Mouse (Mus musculus) neural tube, embryonic 14.5 days (tissue): ENCODE results near the gene Fut1. TPM values are rescaled to one million over a fixed set of nuclear protein-coding genes. Genes with fewer than 3 reads are reported as not detected.

Source experiments
- ATAC-seq: fragments of 200-750 bp; cut with Nextera tagmentation; 2 replicates; pipeline ENCODE4 v1.8.0; 2017; ENCODE audit warnings: low read depth, mild to moderate bottlenecking, moderate TSS enrichment, moderate library complexity
- H3K27ac ChIP-seq: fragments of 300-500 bp; sonication (generic); 2 replicates; pipeline ENCODE4 v1.5.1; 2014; ENCODE audit warnings: low read depth, mild to moderate bottlenecking, control low read depth, low read length, moderate library complexity, mixed read lengths
- H3K27me3 ChIP-seq: fragments of 300-500 bp; sonication (generic); 2 replicates; pipeline ENCODE4 v1.6.1; 2014; ENCODE audit warnings: low read length; ENCODE audit not compliant: control insufficient read depth, insufficient read depth
- H3K36me3 ChIP-seq: fragments of 300-500 bp; sonication (generic); 2 replicates; pipeline ENCODE4 v1.6.1; 2014; ENCODE audit warnings: low read length, mixed read lengths; ENCODE audit not compliant: control insufficient read depth, insufficient read depth
- H3K4me1 ChIP-seq: fragments of 300-500 bp; sonication (generic); 2 replicates; pipeline ENCODE4 v1.6.1; 2014; ENCODE audit warnings: low read length; ENCODE audit not compliant: control insufficient read depth, insufficient read depth
- H3K4me2 ChIP-seq: fragments of 300-500 bp; sonication (generic); 2 replicates; pipeline ENCODE4 v1.6.1; 2014; ENCODE audit warnings: mild to moderate bottlenecking, low read depth, low read length, control low read depth
- H3K4me3 ChIP-seq: fragments of 300-500 bp; sonication (generic); 2 replicates; pipeline ENCODE4 v1.5.1; 2014; ENCODE audit warnings: low read depth, low read length, control low read depth, mixed read lengths
- H3K9ac ChIP-seq: fragments of 300-500 bp; sonication (generic); replicated peaks from 2 replicates; pipeline ENCODE4 v1.6.1; 2014; ENCODE audit warnings: low read depth, mild to moderate bottlenecking, control low read depth, low read length, mixed read lengths
- H3K9me3 ChIP-seq: fragments of 300-500 bp; sonication (generic); 2 replicates; pipeline ENCODE4 v1.6.1; 2016; ENCODE audit warnings: low read length; ENCODE audit not compliant: control insufficient read depth
- WGBS: fragments of 180-500 bp; shearing (Covaris S2); extraction: QIAGEN DNeasy Blood & Tissue Kit; methylation state at CpG from one replicate; pipeline ENCODE4 v1.1.7; 2014; 5-methylcytosine and 5-hydroxymethylcytosine counted together
- polyA plus RNA-seq: library from polyadenylated mRNA; unstranded; fragments of >200 nt; fragmentation: Nextera tagmentation; extraction: Ambion mirVana; gene quantifications from 2 replicates; pipeline ENCODE4 v1.2.1, GENCODE M21; 2014

The Fut1 gene
- polyA plus RNA-seq, 1 experiment from 2014 or later, result not detected

DNA sequence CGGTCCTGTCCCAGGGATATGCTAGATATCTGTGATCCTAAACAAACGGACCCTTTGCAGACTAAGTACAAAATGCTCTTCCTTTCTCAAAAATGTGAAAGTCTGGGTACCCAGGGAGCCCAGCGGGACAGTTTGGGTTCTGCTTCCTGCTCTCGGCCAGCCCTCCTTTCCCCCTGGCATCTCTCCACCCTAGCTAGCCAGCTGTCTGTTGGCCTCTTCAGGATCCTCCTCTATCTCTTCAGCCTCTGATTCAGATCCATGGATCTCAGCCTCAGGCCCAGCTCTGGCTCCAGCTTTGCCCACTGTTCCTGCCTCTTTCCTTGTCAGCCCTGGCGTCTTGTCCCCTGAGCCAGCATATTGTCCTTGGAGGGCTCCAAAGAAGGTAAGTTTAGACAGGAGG lies 25.0 kb downstream of the Fut1 start:
- no peak for ATAC-seq
- Histone ChIP-seq H3K27me3 (no peaks in the 10 kb centered on the region), H3K9me3 (no peaks in the 10 kb centered on the region), H3K4me3 (no peak overlapping the region), H3K4me1 (peaks cover 17% of the 10 kb centered on the region), H3K36me3 (no peaks in the 10 kb centered on the region), H3K4me2 (peak overlapping the region; percentile 71), H3K9ac (no peak overlapping the region), H3K27ac (no peak overlapping the region)
- WGBS, result 80% methylated on average over 5 of the region's 5 CpGs

DNA sequence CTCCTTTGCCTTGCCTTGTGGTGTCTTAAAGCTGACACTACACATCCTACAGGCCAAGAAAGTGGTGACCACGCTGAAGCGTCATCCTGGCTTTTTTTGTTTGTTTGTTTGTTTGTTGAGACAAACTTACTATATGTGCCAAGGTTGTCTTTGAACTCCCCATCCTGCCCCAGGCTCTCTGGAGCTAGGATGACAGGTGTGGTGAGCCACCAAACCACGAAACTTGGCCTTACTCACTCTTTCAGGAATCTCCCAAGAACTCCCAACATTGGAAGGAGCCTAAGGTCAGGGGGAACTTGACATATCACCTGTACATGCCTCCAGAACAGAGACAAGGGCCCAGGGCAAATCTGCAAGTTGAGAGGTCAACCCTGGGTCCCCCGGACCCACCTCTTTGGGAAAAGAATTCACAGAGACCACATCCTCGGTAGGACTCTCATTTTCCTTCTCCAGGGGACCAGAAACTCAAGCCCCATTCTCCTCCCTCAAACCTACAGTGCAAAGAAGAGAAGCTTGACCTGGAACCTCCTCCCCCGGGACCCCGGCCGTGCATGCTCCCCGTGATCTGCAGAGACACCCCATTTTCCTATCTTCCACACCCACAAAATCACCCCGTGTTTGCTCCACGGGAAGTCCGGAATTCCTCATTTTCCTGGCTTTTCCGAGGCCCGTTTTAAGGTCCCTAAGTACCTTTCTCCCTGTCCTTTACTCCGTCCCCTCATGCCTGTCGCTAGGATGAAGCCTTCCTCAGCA lies 25.6 kb downstream of the Fut1 start:
- Histone ChIP-seq H3K27me3 (no peaks in the 10 kb centered on the region), H3K9me3 (no peaks in the 10 kb centered on the region), H3K27ac (peak overlapping the region; percentile 85), H3K36me3 (no peaks in the 10 kb centered on the region), H3K4me2 (peak overlapping the region; percentile 71), H3K4me1 (peaks cover 17% of the 10 kb centered on the region), H3K9ac (peak overlapping the region; percentile 60), H3K4me3 (peak overlapping the region; percentile 38)
- 38% methylated on average over 16 of the region's 16 CpGs for WGBS
- no peak for ATAC-seq

DNA sequence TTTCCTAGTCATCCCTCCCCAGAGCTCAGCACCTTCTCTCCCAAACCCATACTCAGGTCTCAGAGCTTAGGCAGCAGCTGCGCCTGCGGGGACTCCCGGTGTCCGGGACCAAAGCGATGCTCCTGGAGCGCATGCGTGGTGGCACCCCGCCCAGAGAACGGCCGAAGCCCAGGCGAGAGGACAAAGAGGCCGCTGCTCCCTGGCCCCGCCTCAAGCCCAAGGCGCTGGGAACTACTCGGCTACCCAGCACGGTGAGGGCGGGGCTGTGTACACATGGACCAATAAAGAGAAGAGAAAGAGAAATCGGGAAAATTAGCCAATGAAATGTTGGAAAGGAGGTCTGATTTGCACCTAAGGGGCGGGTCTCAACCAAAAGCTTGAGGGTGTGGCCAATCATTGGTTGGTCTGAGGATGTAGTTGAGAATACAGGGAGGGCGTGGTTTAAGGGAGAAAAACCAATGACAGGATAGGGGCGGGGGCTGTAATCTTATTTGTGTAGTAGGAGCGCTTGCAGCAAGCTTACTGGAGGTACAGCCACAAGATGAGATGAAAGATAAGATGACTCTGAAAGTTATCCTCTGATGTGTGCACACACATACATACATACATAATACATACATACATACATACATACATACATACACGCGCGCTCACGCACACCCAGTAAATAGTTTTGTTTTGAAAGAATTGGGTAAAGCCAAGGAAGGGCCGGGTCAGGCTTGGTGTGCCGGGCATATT lies 26.5 kb downstream of the Fut1 start:
- 1% methylated on average over 28 of the region's 28 CpGs for WGBS
- Histone ChIP-seq H3K9me3 (no peaks in the 10 kb centered on the region), H3K4me2 (peak overlapping the region; percentile 71), H3K36me3 (no peaks in the 10 kb centered on the region), H3K27me3 (no peaks in the 10 kb centered on the region), H3K9ac (peak overlapping the region; percentile 60), H3K4me1 (peaks cover 14% of the 10 kb centered on the region), H3K4me3 (peak overlapping the region; percentile 38), H3K27ac (peak overlapping the region; percentile 85)
- peak; percentile 92 for ATAC-seq

DNA sequence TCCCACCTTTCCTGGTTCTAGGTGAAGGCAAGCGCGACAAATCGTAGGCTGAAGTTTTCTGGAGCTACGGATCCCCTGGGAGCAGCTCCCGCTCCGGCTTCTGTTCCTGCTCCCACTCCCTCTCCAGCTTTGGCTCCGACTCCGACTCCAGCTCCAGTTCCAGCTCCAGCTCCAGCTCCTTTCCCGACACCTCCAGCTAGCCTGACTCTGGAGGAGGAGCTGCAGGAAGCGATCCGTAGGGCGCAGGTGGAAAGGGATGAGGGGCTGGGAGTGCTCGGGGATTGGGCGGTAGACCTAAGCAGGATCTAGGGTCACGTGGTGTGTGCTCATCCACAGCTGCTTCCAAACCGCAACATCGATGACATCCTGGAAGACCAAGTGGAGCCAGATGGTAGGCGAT lies 27.1 kb downstream of the Fut1 start:
- Histone ChIP-seq H3K27me3 (no peaks in the 10 kb centered on the region), H3K9me3 (no peaks in the 10 kb centered on the region), H3K4me3 (peak overlapping the region; percentile 20), H3K9ac (peak overlapping the region; percentile 46; the same call in 1 of the 2 replicates), H3K36me3 (no peaks in the 10 kb centered on the region), H3K4me1 (peaks cover 14% of the 10 kb centered on the region), H3K4me2 (peak overlapping the region; percentile 59), H3K27ac (peak overlapping the region; percentile 57)
- WGBS, result 2% methylated on average over 18 of the region's 18 CpGs
- peak; percentile 42 for ATAC-seq

DNA sequence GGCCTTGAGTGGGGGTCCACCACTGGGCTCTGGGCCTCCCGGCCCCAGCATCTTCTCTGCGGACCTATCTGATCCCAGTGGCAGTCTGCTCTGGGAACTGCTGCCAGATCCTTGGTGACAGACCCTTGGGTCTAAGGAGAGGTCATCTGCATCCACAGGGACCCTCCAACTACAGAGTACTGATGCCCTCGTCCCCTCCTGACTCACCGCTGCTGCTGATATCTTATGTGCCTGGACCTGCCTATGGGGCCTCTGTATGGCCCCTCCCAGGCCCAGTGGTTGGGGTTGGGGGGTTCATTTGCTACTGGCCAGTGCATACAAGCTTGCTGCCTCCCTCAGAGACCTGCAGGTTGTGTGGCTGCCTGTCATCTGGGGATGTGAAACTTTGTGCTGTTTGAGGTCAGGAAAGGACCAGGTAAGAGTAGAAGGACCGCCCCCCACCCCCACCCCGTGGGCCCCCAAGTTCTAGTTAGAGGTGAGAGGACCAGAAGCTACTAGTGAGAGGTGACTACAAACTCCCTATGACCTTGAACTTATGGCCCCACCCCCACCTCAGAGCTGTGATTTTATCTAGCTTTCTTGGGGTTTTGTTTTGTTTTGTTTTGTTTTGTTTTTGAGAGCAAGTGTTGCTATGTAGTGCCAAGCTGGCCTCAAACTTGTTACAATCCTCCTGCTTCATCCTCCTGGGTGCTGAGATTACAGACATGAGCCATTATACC lies 27.9 kb downstream of the Fut1 start:
- no peaks in the 10 kb centered on the region for H3K36me3 ChIP-seq
- H3K9me3 ChIP-seq, result no peaks in the 10 kb centered on the region
- ATAC-seq, result no peak
- peak overlapping the region; percentile 20; the same call in 1 of the 2 replicates for H3K4me3 ChIP-seq
- 0 out of 2 replicates have a peak overlapping the region, but pooled peaks have one; percentile 16 for H3K9ac ChIP-seq
- H3K27ac ChIP-seq, result peak overlapping the region; percentile 57
- peak overlapping the region; percentile 59; the same call in 1 of the 2 replicates for H3K4me2 ChIP-seq
- H3K4me1 ChIP-seq, result peaks cover 14% of the 10 kb centered on the region
- H3K27me3 ChIP-seq, result no peaks in the 10 kb centered on the region
- 69% methylated on average over 6 of the region's 6 CpGs for WGBS

DNA sequence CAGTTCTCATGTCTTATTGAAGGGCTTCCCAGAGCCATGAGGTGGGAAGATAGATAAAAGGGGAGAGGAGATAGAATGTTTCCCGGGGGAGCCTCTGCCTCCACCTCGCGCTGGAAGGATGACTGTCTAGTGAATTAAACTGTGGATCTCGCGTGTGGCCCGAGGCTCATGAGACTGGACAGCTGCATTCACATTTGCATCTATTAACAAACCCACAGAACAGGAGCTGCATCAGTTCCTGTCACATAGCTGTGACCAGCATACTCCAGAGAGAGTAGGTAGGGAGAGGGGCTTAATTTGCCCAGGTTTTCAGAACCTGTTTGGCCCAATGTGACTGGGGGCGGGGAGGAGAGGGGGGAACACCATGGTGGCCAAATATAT lies 28.5 kb downstream of the Fut1 start:
- WGBS, result 44% methylated on average over 7 of the region's 7 CpGs
- peaks cover 14% of the 10 kb centered on the region for H3K4me1 ChIP-seq
- H3K9me3 ChIP-seq, result no peaks in the 10 kb centered on the region
- H3K27ac ChIP-seq, result no peak overlapping the region
- no peaks in the 10 kb centered on the region for H3K36me3 ChIP-seq
- no peak overlapping the region for H3K9ac ChIP-seq
- H3K4me2 ChIP-seq, result no peak overlapping the region
- H3K4me3 ChIP-seq, result no peak overlapping the region
- no peaks in the 10 kb centered on the region for H3K27me3 ChIP-seq
- ATAC-seq, result no peak

DNA sequence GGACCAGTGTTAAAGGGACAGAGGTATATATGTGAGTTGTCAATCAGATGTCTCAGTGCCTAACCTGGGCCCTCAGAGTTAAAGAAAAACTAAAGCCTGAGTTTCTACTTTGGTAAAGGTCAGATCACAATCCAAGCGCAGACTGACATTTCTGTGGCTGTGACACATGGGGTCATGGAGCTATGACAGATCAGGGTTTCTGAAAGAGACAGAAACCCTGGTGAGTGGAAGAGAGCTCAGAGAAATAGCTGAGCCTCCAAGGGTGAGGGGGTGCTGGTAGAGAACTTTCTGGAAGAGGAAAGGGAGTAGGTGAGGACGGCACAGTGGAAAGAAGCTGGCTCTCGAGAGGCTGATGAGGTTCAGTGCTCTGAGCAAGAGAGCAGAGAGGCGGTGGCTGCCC lies 29.6 kb downstream of the Fut1 start:
- no peak for ATAC-seq

DNA sequence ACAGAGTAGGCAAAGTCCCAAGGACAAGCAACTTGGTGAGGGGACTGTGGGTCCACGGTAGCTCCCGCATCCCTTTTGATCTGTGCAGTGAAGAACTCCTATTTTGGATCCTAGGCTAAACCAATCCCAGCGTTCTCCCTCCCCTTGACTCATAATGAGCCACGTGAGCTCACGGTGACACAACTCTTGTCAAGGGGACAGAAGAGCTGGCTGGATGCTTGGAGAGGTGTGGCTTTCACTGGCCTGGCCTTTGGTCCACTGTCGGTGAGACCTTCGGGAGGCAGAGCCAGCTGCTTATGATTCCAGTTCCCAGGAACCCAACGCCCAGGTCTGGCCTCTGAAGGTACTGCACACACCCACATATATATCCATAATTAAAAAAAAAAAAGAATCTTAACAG lies 32.3 kb downstream of the Fut1 start:
- Histone ChIP-seq H3K9ac (no peak overlapping the region), H3K4me1 (peaks cover 5% of the 10 kb centered on the region; the same call in 1 of the 2 replicates), H3K27me3 (no peaks in the 10 kb centered on the region), H3K4me3 (no peak overlapping the region), H3K9me3 (no peaks in the 10 kb centered on the region), H3K4me2 (no peak overlapping the region), H3K36me3 (no peaks in the 10 kb centered on the region), H3K27ac (no peak overlapping the region)
- WGBS, result 78% methylated on average over 8 of the region's 8 CpGs
- no peak for ATAC-seq

More for the DNA sequence above, 29.6 kb downstream of the Fut1 start:
- Histone ChIP-seq H3K4me2 (no peak overlapping the region), H3K27me3 (no peaks in the 10 kb centered on the region), H3K9ac (no peak overlapping the region), H3K4me3 (no peak overlapping the region), H3K27ac (no peak overlapping the region), H3K4me1 (peaks cover 14% of the 10 kb centered on the region), H3K9me3 (no peaks in the 10 kb centered on the region), H3K36me3 (no peaks in the 10 kb centered on the region)
- 82% methylated on average over 4 of the region's 4 CpGs for WGBS
